Mouse (Mus musculus) retina, adult 2 months (tissue): ENCODE results near the gene Lima1.
"Not testable (repeated sequence)": the region's sequence is repeated elsewhere in the genome, so short reads cannot be mapped to it uniquely, and the experiment has no call there.

Experiments
- DNase-seq: peaks from one replicate; pipeline ENCODE4 v3.0.0-alpha.2; 2012; ENCODE audit warnings: low read depth, low spot score

Lima1 gene

DNA sequence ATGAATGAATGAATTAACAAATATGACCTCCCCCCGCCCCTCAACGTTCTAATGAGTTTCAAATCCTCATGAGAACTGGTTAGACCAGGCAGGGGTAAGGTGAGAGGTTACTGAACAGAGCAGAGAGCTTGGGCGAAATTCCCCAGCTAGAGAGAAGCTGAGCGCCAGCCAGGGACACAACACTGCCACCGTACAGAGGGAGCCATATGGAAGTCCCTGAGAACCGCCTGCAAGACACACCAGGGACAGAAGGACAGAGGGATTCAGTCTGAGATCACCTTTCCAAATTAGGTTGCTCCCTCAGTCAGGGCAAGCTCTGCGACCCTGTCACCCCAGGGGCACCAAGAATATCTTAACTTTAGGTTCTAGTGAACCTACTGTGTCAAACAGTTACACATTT is 37.7 kb downstream of the Lima1 start:
- DNase-seq = no peak

DNA sequence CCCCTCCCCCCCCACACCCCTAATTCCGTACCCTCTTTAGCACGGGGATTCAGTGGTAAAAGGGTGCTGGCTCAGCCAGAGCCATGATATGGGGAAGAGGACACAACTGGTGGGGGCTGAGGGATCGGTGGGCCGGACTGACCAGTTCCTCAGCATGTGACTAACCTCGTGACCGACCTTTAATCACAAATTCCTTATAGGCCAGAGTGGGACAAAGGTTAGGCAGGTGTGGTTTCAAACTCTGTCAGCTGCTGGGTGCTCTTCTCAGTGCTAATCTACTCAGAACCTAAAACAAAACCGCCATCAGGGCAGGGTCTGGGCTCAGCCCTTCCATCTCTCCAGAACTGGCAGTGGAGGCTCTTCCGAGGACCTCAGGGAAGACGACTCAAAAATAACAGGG is 40.1 kb downstream of the Lima1 start:
- DNase-seq = no peak

DNA sequence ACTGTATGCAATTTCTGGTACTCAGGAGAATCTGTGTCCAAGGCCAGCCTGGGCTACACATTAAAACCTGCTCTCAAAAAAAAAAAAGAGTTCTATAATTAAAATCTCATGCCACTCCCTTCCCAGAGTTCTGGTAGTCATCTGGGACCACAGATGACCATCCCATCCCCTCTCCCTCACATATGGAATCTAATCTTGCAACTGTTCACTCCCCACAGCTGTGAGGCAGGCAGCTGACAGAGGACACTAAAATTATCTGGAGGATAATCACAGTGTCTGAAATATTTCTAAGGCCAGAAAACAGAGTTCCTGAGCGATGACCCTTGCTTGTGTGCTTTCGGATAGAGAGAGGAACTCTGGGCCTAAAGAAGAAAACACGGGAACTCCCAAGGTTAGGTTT is 40.6 kb downstream of the Lima1 start:
- DNase-seq = no peak

DNA sequence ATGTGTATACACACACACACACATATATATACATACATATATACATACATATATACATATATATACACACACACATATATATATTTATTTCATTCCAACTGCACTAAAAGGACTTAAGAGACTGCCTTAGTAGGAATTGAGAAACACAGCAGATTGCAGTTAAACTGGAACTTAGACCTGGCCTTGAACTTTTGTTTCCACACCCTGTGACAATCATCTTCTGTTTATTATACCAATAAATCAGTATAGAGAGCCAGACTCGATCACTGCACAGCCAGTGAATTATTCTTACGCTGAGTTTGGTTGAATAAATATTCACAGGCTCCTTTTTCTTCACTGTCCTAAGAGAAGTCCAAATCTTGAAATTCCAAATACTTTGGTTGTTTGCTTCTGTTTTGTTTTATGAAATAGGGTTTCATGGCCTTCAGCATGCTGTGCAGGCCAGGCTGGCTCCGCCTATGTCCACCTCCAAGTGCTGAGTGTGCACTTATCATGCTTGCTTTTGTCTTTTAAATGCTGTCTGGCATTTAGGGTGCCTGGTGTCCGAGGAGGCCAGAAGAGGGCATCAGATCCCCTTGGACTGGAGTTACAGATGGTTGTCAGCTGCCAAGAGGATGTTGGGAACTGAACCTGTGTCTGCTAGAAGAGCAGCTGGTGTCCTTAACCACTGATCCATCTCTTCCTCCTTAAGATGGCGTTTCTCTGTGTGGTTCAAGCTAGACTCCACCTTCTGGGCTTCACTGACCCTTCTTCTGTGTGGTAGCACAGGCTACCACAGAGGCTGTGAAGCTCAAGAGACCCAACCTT is 41.4 kb downstream of the Lima1 start:
- no peak for DNase-seq

DNA sequence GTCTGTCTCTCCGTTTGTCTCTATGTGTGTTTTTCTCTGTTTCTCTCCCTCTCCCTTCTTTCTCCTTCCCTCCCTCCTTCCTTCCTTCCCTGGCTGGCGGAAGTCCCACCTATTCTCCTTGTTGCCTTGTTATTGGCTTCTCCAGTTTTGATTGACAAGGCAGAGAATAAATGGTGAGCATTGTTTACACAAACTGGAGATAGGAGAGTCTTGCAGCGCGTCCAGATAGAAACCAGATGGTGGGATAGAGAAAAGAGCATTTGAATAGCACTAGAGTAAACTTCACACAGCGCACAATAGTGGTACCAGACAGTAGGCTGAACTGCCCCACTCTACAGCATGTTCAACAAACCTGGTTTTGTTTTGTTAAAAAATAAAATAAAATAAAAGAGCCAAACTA is 43.7 kb downstream of the Lima1 start:
- no peak for DNase-seq

DNA sequence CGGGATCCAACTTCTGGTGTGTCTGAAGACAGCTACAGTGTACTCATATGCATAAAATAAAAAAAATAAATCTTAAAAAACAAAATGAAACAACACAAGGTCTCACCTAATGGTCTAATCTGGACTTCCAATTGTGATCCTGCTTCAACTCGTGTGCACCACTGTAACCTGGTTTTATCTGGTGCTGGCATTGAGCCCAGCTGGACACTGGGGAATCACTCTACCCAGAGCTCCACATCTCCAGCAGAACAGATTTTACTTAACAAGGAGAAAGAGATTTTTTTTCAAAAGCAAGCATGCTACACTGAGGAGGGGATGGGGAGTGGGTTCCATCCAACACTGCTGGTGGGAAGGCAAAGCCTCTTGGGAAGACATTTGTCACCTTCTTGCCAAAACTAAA is 47.2 kb downstream of the Lima1 start:
- no peak for DNase-seq

DNA sequence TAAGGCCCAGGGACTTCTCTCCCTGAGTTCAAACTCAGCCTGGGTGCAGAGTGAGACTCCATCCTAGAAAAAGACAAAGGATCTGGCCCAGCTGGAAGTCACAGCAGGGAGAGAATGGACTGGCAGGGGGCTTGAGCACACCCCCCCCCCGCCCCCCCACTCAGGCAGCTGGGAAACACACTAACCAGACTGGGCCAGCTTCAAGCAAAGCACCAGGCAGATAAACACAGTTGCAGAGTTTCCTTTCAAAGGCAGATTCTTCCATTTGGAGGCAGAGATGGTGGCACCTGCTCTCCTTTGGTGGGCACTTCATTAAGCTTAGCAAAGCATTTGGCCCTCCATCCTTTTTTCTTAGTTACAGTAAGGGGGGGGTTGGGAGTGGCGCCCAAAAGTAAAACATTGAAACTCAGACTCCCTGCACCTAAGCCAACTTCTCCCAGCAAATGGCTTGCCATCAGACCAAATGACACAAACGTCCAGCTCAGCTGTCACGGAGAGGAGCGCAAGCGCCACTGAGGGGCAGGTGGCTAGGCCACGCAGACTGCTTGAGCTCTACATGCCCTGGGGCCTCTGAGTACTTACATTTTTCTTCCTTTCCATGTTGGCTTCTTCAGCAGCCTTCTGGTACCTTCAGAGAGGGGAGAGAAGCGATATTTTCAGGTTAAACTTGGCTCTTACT is 48.9 kb downstream of the Lima1 start:
- no peak for DNase-seq

DNA sequence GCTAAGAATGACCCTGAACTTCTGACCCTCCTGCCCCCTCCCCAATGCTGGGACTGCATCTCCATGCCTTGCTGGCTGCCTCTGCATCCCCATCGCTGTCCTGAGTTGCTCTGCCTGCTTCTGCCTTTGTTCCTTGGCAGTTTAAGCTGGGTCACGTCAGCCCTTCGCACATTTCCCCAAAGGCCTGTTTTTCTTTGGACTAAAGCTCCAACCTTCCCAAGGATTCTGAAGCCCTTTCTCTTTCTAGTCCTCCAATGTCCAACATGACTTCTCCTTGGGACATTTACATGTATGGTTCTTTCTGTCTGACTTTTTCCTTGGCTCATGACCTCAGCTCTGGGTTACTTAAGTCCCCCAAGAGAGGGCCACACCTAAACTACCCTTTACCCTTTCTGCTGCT is 50.0 kb downstream of the Lima1 start:
- DNase-seq = no peak

DNA sequence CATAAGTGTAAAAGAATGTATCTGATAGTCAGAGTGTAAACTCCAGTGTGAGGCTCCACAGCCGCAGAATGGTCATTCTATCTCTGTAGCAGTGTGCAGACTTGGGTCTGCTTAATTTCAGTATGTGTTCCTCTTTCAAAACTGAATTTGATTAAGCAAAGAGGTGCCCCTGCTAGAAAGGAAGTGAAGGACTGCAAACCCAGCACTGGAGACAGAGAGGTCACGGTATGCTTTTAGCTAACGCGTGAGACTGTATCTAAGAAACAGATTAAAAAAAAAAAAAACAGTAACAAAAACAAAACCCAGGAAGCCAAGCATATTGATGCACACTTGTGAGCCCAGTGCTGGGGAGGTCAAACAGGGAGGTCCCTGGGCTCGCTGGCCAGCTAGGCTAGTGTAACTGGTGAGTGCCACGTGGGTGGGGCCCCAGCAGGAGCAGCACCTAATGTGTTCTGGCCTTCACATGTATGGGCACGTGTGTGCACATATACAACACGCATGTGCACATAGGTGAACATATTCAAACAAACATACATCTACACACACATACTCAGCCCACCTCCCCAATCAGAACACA is 51.8 kb downstream of the Lima1 start:
- no peak for DNase-seq

DNA sequence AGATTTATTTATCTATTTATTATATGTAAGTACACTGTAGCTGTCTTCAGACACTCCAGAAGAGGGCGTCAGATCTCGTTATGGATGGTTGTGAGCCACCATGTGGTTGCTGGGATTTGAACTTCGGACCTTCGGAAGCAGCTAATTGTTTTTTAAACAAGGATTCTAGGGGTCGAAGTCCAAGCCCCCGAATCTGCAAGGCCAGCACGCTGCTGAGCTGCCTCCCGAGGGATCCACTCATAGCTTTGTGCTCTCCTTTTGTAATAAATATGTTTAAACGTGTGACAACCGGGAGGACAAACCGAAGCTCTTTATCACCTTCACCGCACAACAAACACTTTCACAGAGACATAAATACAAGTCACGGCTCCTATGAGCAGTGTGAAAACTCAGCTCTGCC is 52.8 kb downstream of the Lima1 start:
- DNase-seq = not testable (repeated sequence)

DNA sequence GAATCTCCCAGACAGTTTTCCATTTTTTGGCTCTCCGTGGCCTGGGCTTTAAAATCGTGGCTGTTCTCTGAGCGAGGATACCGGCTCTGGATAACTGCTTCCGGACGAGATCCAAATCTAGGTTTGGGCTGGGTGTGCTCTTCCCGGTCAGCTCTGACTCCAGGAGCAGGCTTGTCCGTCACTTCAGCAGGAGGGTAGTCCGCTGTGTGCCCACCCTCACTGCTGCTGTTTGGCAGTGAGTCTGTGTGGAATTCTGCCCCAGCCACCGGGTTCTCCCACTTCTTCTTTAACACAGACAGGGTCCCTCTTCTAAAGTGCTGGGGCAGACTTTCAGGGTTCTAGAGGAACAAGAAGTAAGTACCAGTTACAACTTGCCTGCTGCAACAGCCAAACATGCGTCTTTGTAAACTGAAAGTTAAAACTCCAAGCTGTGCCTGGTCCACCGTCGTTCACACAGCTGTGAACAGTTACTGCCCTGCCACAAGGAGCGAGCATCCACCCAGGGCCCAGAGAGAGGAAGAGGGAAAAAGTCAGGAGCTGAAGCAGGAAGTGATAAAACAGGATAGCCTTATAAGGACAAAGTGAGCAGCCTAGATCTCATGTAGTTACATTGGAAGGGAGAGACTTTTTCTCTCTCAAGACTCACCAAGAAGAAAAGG is 55.5 kb downstream of the Lima1 start:
- DNase-seq = no peak

DNA sequence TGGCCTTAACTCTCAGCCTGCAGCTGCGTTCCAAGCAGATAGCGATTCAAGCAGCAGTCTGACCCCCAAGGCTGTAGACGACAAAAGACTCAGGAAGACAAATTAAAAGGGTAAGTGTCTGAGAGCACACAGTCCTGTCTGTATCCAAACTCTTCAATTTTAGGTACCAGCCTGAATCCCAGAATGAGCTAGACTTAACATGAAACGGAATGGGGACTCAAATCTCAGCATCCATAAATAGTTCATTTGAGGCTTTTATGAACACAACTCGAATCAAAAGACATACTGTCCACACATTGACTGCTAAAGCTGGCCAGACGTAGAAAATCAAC is 56.2 kb downstream of the Lima1 start:
- DNase-seq = no peak

DNA sequence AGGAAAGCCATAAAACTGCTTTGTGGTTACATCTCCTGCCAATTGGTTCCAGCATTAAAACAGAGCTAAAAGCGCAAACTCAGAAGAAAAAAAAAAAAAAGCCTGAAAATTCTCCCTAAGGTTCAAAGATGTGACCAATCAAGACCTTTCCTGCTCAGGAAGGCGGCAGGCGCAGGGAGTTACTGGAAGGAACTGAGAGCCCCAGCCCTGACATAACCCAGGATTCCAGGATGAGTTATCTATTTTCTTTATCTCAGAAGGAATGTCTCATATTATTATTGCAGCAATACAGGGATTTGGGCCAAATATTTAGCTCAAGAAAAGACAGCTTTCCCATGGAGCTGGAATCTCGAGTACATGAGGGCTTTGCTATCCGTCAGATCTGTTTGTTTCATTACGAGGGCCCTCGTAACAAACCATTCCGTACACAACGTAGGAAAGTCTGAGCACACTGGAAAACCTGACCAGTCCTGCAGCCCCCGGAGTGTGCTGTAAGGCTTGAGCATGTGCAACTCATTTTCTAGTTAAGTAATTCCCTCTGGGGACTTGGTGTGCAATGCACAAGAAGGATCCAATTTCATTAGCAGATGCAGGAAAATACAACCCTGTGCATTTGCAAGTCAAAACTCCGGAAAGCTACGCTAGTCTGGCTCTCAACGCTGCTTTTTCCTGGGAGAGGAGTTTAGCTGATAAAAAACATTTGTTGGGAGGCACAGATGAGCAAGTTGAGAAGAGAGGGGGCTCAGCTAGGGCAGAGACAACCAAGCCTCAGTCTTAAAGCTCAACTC is 56.7 kb downstream of the Lima1 start:
- DNase-seq = no peak

DNA sequence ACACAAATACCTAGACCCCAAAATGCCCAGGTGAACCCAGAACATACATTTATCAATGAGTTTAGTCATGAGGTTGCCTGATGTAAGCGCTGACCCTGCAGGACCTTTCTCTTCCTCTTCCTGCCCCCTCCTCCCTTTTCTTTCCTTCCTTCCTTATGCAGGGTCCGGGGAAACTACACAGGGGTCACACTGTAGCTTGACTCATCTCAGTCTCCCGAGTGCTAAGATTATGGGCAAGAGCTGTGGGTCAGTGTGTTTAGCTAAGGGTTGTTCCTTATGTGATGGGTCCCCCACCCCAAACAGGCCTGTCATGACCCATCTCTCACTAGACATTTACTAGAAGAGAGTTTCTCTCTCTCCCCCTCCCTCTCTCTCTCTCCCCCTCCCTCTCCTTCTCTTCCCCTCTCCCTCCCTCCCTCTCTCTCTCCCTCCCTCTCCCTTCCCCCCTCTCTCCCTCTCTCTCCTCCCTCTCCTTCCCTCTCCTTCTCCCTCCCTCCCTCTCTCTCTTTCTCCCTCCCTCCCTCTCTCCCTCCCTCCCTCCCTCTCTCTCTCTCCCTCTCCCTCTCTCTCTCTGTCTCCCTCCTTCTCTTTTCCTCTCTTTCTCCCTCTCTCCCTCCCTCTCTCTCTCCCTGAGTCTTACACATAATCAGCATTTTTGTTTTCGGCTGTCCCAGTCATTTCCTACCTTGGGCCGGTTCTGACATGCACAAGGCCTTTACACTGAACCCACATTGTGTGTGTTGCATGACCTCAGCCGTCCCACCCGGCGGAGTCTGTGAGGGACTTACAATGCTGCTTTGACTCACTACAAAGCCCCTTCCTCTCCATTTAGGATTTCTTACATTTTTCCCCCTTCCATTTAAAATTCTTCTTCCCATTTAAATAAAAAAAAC is 57.7 kb downstream of the Lima1 start:
- no peak for DNase-seq

DNA sequence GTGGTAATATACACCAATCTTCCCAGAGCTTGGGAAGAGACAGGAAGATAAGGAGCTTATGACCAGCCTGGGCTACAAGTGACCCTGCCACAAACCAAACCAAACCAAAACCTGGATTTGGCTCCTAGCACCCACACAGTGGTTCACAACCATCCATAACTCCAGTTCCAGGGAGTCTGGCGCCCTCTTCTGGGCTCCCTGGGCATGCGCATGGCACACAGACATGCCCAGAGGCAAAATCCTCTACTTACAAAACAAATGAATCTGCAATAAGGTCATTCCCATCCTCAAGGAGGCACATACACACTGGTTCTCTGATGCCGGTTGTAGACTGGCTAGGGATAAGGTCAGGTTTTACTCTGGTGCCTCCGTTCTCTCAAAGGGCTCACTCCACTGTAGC is 59.3 kb downstream of the Lima1 start:
- no peak for DNase-seq

DNA sequence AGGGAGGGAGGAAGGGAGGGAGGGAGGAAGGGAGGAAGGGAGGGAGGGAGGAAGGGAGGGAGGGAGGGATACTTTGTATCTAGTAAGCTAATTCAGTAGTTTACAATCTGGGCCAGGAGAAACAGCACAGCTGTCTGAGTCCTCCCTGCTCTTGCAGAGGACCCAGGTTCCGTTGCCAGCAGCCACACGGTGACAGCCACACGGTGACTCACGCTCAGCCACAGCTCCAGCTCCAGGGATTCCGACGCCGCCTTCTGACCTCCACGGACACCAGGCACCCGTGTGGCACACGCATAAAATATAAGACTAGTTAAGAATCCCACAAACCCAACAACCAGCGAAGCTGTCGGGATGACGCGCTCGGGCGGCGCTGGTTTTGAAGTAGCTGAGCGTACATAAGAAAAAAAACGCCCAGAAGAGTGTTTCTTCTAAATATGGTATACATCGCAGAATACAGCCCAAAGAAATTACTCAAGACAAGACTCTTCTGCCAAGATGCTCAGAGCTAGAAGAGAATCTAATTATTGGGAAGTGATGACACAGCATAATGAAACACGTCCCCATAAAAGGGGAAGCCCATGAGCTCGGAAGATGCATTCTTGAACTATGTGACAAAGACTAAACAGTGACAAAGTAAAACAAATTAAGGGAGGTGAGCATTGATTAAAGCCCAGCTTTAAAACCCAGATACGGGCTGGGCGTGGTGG is 60.5 kb downstream of the Lima1 start:
- DNase-seq = no peak

DNA sequence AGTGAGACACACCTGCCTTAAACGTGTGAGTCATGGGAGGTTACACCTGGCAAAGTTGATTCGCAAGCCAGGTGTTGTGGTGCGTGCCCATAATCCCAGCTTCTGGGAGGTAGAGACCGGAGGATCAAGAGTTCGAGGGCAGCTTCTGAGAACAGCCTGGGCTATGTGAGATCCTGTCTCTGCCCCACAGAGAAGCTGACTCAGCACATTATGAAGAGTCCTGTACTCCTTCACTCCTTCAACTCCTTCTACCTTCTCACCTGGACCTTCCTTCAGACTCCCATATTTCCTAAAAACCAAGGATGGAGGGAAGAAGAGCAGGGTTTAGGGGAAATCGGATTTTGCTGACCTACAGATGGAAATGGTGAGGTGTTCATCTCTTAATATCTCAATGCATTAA is 61.6 kb downstream of the Lima1 start:
- DNase-seq = no peak

DNA sequence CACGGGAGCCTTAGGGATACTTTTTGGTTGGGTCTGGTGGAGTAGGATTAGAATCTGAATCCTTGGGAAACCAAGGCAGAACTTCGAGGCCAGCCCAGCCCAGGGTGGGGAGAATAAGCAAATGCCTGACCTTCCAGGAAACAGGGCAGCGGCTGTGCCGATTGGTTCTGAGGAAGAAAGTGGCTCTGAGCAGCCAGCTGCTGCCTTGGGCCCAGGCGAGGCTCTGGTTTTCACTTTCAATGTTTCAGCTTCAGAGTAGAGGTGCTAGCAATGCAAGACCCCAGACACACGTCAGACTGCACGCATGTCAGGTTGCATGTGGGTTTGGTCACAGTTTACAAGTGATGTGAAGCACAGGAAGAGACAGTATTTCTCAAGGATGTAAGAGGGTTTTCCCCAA is 63.2 kb downstream of the Lima1 start:
- no peak for DNase-seq

DNA sequence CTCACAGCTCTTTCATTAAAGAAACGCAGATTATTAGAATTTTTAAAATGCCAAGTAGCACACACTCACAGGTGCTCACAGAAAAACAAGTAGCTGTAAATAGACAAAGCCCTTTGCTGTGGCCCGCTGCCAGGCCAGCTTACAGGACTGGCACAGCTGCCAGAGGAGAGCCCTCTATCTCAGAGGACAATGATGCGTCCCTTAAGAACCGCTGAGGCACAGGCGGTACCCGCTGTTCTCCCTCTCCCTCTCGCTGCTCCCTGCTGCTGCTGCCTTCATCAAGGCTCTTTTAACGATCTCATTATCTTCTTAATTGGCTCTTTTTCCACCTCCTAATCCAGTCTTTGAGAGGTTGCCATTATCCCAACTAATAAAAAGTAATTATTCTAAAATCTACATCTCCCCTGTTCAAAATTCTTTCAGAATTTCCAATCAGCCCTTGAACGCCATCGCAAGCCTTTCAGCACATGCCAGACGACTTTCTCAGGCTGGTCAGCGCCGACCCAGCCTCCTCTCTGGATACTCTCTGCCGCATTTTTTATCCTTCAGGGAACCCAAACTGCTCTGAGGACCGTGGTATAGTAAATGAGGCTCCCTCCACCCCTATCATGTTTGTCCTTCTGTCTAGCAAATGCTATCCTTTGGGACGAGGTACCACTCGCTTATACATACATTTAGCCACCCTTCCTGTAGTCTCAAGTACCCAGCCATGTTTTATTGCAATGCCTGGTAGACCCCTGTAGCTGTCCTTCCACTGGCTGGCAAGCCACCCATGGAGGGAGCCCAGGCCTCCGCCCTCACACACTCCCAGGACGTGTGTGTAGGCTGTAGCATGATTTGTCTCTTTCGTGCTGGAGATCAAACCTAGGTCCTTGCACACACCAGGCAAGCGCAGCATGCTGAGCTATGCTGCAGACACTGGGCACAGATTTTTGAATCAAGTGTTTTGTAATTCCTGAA is 67.2 kb downstream of the Lima1 start:
- no peak for DNase-seq
